Mouse (Mus musculus) hindbrain, embryonic 15.5 days (tissue): ENCODE data around the gene Neb. TPM values are rescaled to one million over a fixed set of nuclear protein-coding genes. Genes with fewer than 3 reads are reported as not detected.

Source experiments
- ATAC-seq: fragments of 200-750 bp; cut with Nextera tagmentation; 2 replicates; pipeline ENCODE4 v1.8.0; 2017; ENCODE audit warnings: low read depth, moderate number of reproducible peaks, moderate TSS enrichment; ENCODE audit not compliant: low FRiP score
- H3K27ac ChIP-seq: fragments of 300-500 bp; sonication (generic); replicated peaks from 2 replicates; pipeline ENCODE4 v1.5.1; 2015; ENCODE audit warnings: mild to moderate bottlenecking, inconsistent platforms
- H3K27me3 ChIP-seq: fragments of 300-500 bp; sonication (generic); 2 replicates; pipeline ENCODE4 v1.6.1; 2015; ENCODE audit warnings: control low read depth, inconsistent platforms
- H3K36me3 ChIP-seq: fragments of 300-500 bp; sonication (generic); 2 replicates; pipeline ENCODE4 v1.6.1; 2015; ENCODE audit warnings: control low read depth, inconsistent platforms
- H3K4me1 ChIP-seq: fragments of 300-500 bp; sonication (generic); replicated peaks from 2 replicates; pipeline ENCODE4 v1.6.1; 2015; ENCODE audit warnings: control low read depth, inconsistent platforms
- H3K4me2 ChIP-seq: fragments of 300-500 bp; sonication (generic); 2 replicates; pipeline ENCODE4 v1.6.1; 2015; ENCODE audit warnings: moderate library complexity, mild to moderate bottlenecking, inconsistent platforms
- H3K4me3 ChIP-seq: fragments of 300-500 bp; sonication (generic); 2 replicates; pipeline ENCODE4 v1.5.1; 2015; ENCODE audit warnings: mild to moderate bottlenecking, inconsistent platforms
- H3K9ac ChIP-seq: fragments of 300-500 bp; sonication (generic); 2 replicates; pipeline ENCODE4 v1.6.1; 2015; ENCODE audit warnings: inconsistent platforms
- H3K9me3 ChIP-seq: fragments of 300-500 bp; sonication (generic); 2 replicates; pipeline ENCODE4 v1.6.1; 2016; ENCODE audit warnings: control low read depth, inconsistent platforms
- WGBS: fragments of 180-500 bp; shearing (Covaris S2); methylation state at CpG from one replicate; pipeline ENCODE4 v1.1.7; 2015; 5-methylcytosine and 5-hydroxymethylcytosine counted together
- polyA plus RNA-seq: library from polyadenylated mRNA; unstranded; fragments of >200 nt; fragmentation: Nextera tagmentation; extraction: Ambion mirVana; gene quantifications from 2 replicates; pipeline ENCODE4 v1.2.1, GENCODE M21; 2015

Neb gene
- polyA plus RNA-seq, 1 experiment from 2014 or later: 0.36 TPM

DNA sequence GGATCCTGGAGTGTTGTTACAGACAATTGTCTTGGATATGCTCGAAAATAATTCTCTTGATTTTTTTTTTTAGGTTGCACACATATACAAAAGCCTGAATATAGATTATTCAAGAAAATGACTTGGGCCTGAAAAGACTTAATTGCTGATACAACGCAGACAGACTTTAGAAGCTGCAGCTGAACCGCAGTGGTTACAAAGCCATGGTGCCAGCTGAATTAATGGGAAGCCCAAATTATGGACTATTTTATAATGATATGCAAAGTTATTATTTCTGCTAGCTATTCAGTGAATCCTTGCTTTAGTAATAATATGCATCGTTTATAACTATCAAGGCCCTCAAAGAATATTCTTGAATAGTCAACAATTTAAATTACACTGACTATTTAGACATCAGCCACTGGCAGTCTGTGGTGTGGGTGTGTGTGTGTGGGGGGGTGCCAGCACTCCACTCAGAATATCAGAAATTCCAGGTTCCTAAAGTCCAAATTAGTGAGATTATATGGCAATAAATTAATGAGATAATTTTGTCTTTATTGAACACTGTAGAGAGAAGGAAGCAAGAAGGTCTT lies 50.9 kb downstream of the Neb start:
- no peak for ATAC-seq
- Histone ChIP-seq H3K4me1 (no peaks in the 10 kb centered on the region), H3K9me3 (no peaks in the 10 kb centered on the region), H3K27me3 (no peaks in the 10 kb centered on the region), H3K36me3 (no peaks in the 10 kb centered on the region), H3K9ac (no peak overlapping the region), H3K4me3 (no peak overlapping the region), H3K27ac (no peak overlapping the region), H3K4me2 (no peak overlapping the region)
- 67% methylated on average over 4 of the region's 4 CpGs for WGBS

DNA sequence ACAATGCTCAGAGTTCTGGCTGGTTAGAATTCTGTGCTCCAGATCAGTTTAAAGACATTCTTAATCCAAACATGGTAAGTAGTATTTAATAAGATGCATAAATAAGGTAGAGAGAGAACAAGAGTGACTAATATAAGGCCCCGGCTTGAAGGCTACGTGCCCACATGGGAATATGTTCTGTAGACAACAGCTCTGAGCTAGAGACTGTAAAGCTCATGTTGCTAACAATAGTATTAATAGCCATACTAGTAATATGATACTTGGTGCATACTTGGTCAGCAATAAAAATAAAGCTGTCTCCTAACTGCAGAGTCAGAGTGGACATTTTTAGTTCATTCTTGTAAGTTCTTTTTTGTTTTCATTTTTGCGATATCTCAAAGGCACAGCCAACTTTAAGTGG lies 56.4 kb downstream of the Neb start:
- no peak overlapping the region for H3K27ac ChIP-seq
- 87% methylated on average over 3 of the region's 3 CpGs for WGBS
- H3K27me3 ChIP-seq: no peaks in the 10 kb centered on the region
- no peaks in the 10 kb centered on the region for H3K9me3 ChIP-seq
- H3K4me1 ChIP-seq: no peaks in the 10 kb centered on the region
- no peak for ATAC-seq
- H3K4me3 ChIP-seq: no peak overlapping the region
- no peak overlapping the region for H3K9ac ChIP-seq
- H3K36me3 ChIP-seq: no peaks in the 10 kb centered on the region
- no peak overlapping the region for H3K4me2 ChIP-seq

DNA sequence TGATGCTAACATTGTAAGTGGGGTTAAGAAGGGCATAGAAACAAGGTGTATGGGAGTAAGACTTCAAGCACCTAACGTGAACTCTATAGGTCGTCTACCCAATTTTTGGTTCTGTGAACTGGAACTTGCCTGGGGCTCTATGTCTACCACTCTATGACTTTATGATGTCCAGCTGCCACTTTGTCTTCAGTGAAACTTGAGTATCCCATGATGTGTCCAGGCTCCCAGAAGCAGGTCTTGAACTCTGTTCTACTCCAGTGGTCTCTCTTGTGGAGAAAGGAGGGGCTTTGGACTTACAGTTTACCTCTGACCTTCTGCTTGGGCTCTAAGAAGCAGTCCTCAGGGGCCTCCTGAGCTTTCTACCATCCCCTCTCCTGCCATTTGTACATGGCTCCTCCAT lies 58.1 kb downstream of the Neb start:
- no peak overlapping the region for H3K9ac ChIP-seq
- WGBS: 96% methylated on average over 2 of the region's 2 CpGs
- H3K4me2 ChIP-seq: no peak overlapping the region
- H3K27me3 ChIP-seq: no peaks in the 10 kb centered on the region
- no peak overlapping the region for H3K4me3 ChIP-seq
- H3K36me3 ChIP-seq: no peaks in the 10 kb centered on the region
- H3K4me1 ChIP-seq: no peaks in the 10 kb centered on the region
- ATAC-seq: no peak
- no peak overlapping the region for H3K27ac ChIP-seq
- no peaks in the 10 kb centered on the region for H3K9me3 ChIP-seq

DNA sequence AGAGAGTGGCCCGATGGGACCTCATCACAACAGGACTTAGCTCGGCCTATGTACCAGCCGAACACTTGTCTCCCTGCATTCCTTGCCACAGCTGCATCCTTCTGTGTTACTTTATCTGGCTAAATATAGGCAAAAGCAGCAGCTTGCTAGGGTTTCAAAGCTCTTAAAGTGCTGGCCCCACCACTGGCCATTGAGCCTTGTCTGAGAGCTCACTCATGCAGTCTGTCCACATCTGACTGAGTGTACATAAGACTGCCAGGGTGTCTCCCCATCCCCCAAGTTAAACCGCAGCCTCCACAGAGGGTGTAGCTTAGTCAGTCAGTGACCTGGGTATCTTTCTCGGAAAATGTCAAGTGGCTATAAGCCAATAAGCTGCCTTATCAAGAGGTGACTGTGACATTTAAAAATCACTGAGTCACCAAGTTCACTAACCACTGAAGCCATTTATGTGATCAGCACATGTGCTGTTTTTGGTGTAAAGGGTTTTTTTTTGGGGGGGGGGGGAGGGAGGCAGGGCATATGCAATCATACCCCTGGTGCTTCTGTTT lies 59.2 kb downstream of the Neb start:
- Histone ChIP-seq H3K9ac (no peak overlapping the region), H3K4me2 (no peak overlapping the region), H3K4me3 (no peak overlapping the region), H3K27ac (no peak overlapping the region), H3K9me3 (no peaks in the 10 kb centered on the region), H3K27me3 (no peaks in the 10 kb centered on the region), H3K4me1 (no peaks in the 10 kb centered on the region), H3K36me3 (no peaks in the 10 kb centered on the region)
- no peak for ATAC-seq
- 77% methylated on average over 5 of the region's 5 CpGs for WGBS

DNA sequence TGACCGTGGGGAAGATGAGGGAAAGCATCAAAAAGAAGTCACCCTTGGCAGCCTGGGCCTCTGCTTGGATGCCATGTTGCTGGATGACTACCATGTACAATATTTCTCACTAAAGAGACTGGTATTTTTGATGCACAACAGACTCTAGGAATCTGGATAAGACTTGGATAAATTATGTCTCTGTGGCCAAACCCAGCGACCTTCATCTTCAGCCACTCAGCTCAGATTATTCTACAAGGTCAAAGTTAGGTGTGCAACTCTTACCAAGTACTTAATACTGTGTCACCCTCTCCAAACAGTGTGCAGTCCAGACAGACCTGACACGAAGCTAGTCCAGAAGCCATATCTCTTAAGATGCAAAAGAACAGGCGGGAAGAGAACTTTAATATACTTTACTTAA lies 60.8 kb downstream of the Neb start:
- no peaks in the 10 kb centered on the region for H3K36me3 ChIP-seq
- no peaks in the 10 kb centered on the region for H3K27me3 ChIP-seq
- 90% methylated on average over 4 of the region's 4 CpGs for WGBS
- ATAC-seq: no peak
- H3K4me3 ChIP-seq: no peak overlapping the region
- H3K27ac ChIP-seq: no peak overlapping the region
- H3K4me2 ChIP-seq: no peak overlapping the region
- H3K4me1 ChIP-seq: no peaks in the 10 kb centered on the region
- H3K9me3 ChIP-seq: no peaks in the 10 kb centered on the region
- no peak overlapping the region for H3K9ac ChIP-seq

DNA sequence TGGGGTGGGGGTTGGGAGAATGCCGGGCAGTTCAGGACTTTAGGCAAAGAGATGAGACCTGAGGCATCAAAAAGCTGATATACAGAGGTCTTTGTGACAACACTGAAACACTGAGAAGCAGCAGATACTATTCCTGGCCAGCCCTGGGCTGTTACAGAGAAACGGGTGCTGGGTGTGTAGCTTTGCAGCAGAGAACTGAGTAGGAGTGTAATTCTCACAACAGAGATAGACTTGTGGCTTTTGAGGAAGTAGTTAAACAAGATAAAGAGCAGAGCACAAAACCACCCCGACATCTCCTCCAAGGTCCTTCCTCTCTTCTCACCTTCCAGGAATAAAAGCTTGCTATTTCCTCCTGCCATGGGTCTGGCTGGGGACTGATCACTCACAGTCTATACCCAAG lies 62.5 kb downstream of the Neb start:
- WGBS: 81% methylated on average over 3 of the region's 3 CpGs
- Histone ChIP-seq H3K36me3 (no peaks in the 10 kb centered on the region), H3K9ac (no peak overlapping the region), H3K27me3 (no peaks in the 10 kb centered on the region), H3K4me1 (no peaks in the 10 kb centered on the region), H3K27ac (no peak overlapping the region), H3K4me3 (no peak overlapping the region), H3K4me2 (no peak overlapping the region), H3K9me3 (no peaks in the 10 kb centered on the region)
- no peak for ATAC-seq

DNA sequence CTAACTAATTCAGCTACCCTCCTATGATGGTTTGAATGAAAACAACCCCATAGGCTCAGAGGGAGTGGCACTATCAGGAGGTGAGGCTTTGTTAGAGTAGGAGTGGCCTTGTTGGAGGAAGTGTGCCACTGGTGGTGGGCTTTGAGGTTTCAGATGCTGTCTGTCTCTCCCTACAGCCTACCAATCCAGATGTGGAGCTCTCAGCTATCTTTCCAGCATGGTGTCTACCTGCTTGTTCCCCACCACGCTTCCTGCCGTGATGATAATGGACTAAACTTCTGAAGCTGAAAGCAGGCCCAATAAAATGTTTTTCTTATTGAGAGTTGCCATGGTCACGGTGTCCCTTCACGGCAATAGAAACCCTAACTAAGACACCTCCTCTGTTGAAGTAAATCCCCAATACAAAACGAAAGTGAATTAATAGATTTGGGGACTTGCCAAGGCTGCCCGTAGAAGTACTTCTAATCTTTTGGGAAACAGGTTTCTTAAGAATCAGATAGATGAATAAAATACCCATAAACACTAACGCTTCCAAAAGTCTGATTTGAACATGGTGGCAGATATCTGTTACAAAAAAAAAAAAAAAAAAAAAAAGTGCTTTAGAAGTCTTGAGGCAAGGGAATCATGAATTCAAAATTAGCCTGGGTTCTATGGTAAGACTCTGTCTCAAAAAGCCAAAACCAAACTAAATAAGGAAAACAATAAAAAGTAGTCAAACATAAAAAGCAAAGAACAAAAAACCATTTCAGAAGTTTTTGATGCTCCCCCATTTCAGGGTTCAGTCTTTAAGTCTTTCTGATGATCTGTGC lies 63.1 kb downstream of the Neb start:
- Histone ChIP-seq H3K27ac (no peak overlapping the region), H3K9me3 (no peaks in the 10 kb centered on the region), H3K36me3 (no peaks in the 10 kb centered on the region), H3K4me1 (no peaks in the 10 kb centered on the region), H3K4me3 (no peak overlapping the region), H3K4me2 (no peak overlapping the region), H3K9ac (no peak overlapping the region), H3K27me3 (no peaks in the 10 kb centered on the region)
- no peak for ATAC-seq
- WGBS: 80% methylated on average over 7 of the region's 7 CpGs

DNA sequence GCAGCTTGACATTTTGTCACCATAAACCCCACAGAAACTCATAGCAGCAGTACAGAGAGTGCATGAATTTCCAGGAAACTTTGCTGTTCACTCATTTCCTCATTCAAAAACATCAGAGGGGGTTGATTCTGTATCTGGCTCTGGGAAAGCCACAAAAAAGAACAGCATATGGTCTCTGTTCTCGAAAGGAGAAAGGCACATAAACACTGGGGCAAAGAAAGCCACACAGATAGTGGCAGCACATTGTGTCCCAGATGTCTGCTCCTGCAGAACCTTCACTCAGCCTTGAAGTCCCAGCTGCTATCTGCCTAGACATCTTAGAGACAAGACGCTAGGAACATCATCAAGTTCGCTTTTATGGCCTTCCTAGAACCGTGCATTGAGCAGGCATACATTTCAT lies 67.5 kb downstream of the Neb start:
- 85% methylated on average over 4 of the region's 4 CpGs for WGBS

DNA sequence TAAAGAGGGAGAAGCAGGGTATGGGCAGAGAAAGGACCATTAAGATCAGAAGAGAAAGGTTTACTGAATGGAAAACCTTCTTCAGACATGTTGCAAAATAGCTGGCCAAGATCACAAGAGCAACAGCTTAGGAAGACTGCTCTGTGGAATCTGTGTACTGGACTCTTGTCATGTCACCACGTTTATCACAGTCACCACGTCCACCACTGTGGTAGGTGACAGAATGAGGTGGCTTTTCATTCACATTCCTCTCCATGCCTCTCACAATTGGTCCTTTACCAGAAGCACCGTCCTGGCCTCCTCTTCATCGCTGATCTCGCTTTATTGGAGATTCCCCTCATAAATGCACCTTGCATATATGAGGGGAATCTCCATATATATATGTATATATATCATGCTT lies 71.6 kb downstream of the Neb start:
- ATAC-seq: no peak
- no peak overlapping the region for H3K9ac ChIP-seq
- H3K4me1 ChIP-seq: no peaks in the 10 kb centered on the region
- no peak overlapping the region for H3K27ac ChIP-seq
- no peak overlapping the region for H3K4me3 ChIP-seq
- 79% methylated on average over 5 of the region's 5 CpGs for WGBS
- H3K27me3 ChIP-seq: no peaks in the 10 kb centered on the region
- no peaks in the 10 kb centered on the region for H3K36me3 ChIP-seq
- no peaks in the 10 kb centered on the region for H3K9me3 ChIP-seq
- H3K4me2 ChIP-seq: no peak overlapping the region

More for the DNA sequence above, 67.5 kb downstream of the Neb start:
- H3K4me3 ChIP-seq: no peak overlapping the region
- no peaks in the 10 kb centered on the region for H3K4me1 ChIP-seq
- H3K4me2 ChIP-seq: no peak overlapping the region
- H3K9ac ChIP-seq: no peak overlapping the region
- H3K9me3 ChIP-seq: no peaks in the 10 kb centered on the region
- no peaks in the 10 kb centered on the region for H3K36me3 ChIP-seq
- H3K27me3 ChIP-seq: no peaks in the 10 kb centered on the region
- no peak overlapping the region for H3K27ac ChIP-seq
- no peak for ATAC-seq

DNA sequence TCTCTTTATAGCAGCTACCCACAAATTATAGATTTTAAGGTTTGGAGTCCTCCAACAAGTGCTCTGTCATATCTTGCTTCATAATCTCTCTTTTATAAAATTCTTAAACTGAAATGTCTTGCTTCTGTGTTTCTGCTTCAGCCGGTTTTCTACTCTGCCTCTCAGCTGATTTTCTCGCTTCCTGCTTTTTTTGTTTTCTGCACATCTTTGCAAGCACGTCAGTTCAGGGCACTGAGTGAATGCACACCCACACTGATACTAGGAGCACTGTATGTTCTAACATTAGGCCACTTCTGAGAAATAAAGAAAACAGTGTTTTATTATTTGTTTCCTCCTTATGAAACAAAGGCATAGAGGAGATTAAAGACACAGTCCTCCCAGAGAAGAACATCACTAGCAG lies 73.7 kb downstream of the Neb start:
- Histone ChIP-seq H3K27ac (no peak overlapping the region), H3K36me3 (no peaks in the 10 kb centered on the region), H3K9me3 (no peaks in the 10 kb centered on the region), H3K4me2 (no peak overlapping the region), H3K9ac (no peak overlapping the region), H3K27me3 (no peaks in the 10 kb centered on the region), H3K4me3 (no peak overlapping the region), H3K4me1 (no peaks in the 10 kb centered on the region)
- WGBS: 84% methylated on average over 3 of the region's 3 CpGs
- ATAC-seq: no peak

DNA sequence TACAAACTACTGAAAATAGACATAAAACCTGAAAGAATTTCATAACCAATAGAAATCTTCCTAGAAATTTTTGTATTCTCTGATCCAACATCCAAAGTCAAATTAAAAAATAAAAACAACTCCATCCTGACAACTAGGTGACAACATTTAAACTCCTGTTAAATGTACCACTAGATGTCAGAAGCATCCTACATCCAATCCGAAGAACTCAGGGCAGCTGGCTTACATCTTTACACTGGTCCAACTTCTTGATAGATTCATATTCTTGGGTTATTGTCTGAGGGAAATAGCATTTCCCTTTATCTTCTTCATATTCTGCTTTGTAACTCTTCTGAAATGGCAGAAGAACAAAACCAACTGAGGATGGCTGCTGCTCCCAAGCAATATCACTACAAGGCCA lies 74.9 kb downstream of the Neb start:
- H3K9ac ChIP-seq: no peak overlapping the region
- H3K27me3 ChIP-seq: no peaks in the 10 kb centered on the region
- no peak for ATAC-seq
- no peak overlapping the region for H3K4me2 ChIP-seq
- H3K9me3 ChIP-seq: no peaks in the 10 kb centered on the region
- H3K27ac ChIP-seq: no peak overlapping the region
- 96% methylated on average over 1 of the region's 1 CpGs for WGBS
- H3K4me1 ChIP-seq: no peaks in the 10 kb centered on the region
- no peak overlapping the region for H3K4me3 ChIP-seq
- H3K36me3 ChIP-seq: no peaks in the 10 kb centered on the region

DNA sequence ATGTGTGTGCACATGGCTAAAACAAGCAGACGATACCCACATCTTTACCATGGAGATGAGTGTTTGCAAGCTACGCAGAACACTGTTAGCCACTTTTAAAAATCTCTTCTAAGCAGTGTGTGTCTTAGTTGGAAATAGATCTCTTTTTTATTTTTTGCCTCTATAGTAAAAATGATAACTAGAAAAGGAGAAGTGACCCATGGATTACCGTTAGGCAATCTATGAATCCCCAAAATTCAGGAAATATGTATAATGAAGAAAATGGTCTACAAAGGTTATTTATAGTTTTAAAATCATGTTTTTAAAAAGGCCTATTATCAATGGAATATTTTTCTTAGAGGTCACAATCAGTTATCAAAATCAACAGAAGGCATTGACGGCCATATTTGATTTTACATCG lies 80.3 kb downstream of the Neb start:
- no peak overlapping the region for H3K9ac ChIP-seq
- H3K36me3 ChIP-seq: no peaks in the 10 kb centered on the region
- no peak overlapping the region for H3K27ac ChIP-seq
- H3K4me1 ChIP-seq: no peaks in the 10 kb centered on the region
- ATAC-seq: no peak
- no peaks in the 10 kb centered on the region for H3K27me3 ChIP-seq
- H3K4me3 ChIP-seq: no peak overlapping the region
- no peaks in the 10 kb centered on the region for H3K9me3 ChIP-seq
- no peak overlapping the region for H3K4me2 ChIP-seq
- 96% methylated on average over 5 of the region's 5 CpGs for WGBS
